Mouse (Mus musculus) gonadal fat pad, adult 2 months (tissue): ENCODE results near the gene Ovca2. TPM values are rescaled to one million over a fixed set of nuclear protein-coding genes. Genes with fewer than 3 reads are reported as not detected.

Experiments
- DNase-seq: peaks from one replicate; pipeline ENCODE4 v3.0.0-alpha.2; 2012; ENCODE audit warnings: low read depth
- polyA plus RNA-seq: library from polyadenylated mRNA; depleted of rRNA; stranded (reverse); fragments of >200 nt; gene quantifications from 2 replicates; pipeline ENCODE4 v1.2.3, GENCODE M21; 2012

The Ovca2 gene
- polyA plus RNA-seq, 1 experiment = 22.0 TPM

DNA sequence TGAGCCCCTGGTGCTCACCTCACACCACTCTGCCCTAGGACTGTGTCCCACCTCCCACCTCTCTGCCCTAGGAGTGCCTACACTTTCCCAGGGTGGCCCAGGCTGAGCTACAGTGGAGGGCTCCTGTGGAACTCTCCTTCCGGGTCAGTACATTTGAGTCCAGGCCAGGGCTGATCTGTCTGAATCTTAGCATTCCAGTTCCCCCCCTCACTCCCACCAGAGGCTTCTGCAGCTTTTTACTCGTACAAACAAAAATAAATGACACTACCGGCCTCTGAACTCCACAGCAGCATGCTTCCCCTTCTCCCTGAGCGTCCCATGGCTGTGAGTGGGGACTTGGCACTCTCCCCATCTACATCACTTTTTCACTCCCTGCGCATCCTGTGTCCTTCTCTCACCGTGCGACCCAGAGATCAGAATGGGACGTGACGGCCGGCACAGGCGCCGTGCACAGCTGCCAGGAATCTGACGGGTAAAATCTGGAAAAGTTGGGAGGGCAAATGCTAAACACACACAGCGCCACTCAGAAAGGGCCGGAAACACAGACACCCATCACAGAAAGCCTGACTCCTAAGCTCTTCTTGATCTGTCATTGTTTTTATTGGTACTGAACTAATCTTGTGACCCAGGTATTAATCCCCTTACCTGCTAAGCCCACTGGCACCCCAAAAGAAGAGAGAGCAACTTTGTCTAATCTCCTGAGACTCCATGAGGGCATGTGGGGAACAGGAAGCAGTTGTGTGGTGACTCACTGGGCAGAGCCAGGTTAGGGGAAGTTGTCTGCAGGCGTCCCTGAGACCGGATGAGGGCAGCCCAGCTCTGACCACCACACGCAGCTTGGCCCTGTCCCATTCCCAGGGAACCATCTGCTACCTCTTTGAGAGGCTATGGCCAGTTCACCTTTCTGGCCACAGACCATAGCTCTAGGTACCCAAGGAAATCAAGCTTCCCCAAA is 25.8 kb downstream of the Ovca2 start:
- DNase-seq = no peak

DNA sequence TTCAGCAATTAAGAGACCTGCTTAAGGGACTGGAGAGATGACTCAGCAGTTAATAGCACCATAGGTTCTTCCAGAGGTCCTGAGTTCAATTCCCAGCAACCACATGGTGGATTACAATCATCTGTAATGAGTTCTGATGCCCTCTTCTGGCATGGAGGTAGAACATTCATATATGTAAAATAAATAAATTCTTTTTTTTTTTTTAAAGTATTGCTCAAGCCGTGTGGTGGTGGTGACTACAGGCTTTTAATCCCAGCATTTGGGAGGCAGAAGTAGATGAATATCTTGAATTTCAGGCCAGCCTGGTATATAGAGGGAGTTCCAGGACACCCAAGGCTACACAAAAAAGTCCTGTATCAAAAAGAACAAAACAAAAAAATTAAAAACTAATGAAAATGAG is 28.3 kb downstream of the Ovca2 start:
- no peak for DNase-seq

GRCm38 (mm10) chr11:75148332-75149035 is 30.2 kb downstream of the Ovca2 start:
- no peak for DNase-seq

DNA sequence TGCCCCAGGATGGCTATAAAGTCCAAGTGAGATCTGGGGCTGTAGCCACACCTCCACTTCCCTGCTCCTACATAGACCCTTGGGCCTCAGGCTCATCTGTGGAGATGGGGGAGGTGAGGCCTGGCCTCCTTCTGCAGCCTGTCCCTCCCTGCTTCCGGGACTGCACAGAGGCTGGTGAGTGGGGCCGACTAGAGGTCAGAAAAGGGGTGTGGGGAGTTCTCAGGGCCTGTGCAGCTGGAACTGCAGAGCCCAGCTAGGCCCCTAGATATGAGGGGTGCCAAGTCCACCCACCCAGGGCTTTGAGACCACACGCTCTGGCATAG is 30.8 kb downstream of the Ovca2 start:
- DNase-seq = no peak

- no peak for DNase-seq
Measured at GRCm38 (mm10) chr11:75147106-75147845, 31.4 kb downstream of the Ovca2 start.

GRCm38 (mm10) chr11:75145841-75146240 is 32.8 kb downstream of the Ovca2 start:
- no peak for DNase-seq

DNA sequence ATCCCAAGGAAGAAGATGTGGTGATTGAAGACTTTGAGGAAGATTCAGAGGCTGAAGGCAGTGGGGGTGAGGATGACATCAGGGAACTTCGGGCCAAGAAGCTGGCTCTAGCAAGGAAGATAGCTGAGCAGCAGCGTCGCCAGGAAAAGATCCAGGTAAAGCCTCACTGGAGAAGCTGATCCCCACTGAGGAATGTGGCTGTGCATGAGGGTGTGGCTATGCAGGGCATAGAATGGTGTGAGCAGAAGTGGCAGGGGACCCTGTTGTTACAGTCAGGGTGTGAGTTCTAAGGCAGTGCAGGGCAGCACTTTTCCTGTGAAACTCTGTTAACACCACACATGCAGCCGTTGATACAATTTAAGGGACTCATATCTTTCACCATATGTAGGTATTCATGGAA is 35.9 kb downstream of the Ovca2 start:
- DNase-seq = no peak

DNA sequence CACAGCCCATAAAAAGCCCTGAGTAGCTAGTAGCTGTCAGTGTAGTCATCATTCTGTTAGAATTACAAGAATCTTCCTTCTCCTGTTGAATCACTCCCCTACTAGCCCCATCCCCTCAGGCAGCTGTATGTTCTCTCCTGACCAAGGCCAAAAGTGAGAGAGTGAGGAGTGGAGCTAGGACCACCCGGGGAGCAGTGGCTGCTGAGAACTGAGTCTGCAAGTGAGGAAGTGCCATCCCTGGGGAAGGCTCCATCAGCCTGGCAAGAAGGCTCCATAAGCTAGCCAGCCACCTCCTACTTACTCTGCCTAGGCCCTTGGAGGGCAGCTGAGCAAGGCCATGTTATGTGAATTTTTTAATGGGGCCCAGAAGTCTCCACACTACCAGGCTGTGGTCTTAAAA is 36.7 kb downstream of the Ovca2 start:
- DNase-seq = no peak

DNA sequence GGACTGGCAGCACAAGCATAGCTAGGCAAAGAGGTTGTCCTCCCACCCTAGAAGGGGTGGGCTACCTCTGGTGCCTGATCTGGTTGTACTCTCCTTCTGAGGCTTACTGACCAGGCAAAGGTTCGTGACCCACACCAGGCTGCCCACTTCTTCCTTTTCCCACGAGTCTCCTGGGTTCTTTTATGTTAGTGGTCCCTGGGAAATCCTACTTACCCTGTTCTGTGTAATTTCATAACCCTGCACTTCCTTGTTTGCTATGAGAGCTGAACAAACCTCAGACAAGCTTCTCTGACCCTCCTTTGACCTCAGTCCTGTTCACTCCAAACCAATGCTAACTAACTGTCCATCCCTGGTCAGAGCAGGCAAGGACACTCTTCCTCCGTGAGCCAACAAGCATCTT is 37.6 kb downstream of the Ovca2 start:
- DNase-seq = no peak

- no peak for DNase-seq
Measured at GRCm38 (mm10) chr11:75140431-75140830, 38.2 kb downstream of the Ovca2 start.

DNA sequence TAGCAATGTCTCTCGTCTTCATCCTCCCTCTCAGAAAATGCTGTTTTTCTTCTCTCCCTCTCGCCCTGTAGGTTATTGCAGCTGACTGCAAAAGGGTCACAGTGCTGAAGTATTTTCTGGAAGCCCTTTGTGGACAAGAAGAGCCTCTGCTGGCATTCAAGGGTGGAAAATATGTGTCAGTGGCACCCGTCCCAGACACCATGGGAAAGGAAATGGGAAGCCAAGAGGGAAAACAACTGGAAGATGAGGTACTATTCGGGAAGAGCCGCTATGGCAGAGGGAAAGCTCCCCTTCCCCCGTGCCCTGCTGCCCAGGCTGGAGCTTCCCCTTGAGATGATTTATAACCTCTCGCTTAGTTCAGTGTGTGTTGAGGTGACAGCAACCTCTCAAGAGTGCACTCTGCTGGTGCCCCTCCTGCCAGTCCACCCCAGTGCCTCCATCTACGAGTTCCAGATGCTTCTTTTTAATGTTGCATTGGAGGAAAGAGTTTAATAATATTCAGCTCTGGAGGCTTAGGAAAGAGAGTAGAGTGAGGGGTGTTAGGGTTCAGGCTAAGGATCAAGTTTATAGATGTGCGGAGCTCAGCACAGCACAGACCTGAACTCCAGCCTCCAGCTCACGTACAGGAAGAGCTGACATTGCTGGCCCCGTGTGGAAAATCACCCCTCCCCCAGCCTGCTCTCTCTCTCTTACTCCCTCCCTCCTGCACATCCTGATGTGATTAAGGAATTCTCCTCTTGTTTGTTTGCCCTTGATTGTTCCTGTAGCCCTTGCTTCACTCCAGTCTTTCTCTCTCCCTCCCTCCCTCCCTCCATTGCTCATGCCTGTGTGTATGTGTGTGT is 39.3 kb downstream of the Ovca2 start:
- DNase-seq = no peak

DNA sequence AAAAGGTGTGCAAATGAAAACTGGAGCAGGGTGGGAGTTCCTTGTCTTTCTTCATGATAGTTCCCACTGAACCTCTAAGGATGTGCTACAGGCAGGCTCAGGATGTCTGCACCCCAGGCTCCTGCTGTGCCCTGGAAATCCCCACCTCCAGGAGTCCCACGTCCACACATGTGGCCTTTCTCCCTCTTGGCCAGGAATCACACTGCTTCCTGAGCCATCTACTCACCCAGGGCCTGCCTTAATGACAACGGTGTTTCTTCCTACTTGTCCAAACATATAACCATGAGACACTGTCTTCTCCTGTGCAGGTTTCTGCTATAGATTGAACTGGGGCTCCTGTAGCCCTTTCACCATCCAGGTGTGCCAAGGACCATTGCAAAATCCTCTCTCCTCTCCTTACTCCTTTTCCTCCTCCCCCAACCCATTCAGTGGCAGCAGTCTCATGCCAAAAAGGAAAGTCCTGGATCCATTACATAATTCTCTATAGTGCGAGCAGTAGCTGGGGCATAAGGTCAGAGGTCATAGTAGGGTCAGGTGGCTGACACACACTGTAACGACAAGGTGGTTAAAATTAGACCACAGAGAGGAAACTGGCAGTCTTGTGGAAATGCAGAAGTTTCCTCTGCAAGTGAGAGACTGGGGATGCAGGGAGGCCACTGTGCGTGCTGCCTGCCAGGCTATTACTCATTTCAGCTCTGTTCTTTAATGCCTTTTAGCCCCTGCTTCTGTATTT is 41.8 kb downstream of the Ovca2 start:
- DNase-seq = peak; percentile 77

GRCm38 (mm10) chr11:75135358-75135757 is 43.3 kb downstream of the Ovca2 start:
- DNase-seq = no peak

- DNase-seq = no peak
Measured at GRCm38 (mm10) chr11:75134485-75135068, 44.1 kb downstream of the Ovca2 start.

DNA sequence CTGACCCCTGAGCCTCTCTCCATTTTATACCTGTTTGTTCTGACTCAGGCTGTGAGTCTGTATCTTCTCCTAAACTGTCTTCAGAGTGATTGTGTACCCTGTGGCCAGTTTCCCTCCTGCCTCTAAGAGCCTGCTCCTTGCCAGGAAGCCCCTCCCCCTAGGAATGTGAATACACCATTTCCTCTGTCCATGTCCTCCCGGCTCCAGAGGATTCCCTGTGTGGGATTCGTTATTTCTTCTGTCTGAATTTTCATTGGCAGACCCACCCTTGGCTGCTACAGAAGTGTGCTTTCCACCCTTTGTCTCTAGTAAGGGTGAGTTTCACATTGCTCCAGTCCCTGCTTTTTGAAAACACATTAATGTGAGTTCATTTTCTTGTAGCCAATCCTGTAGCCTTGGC is 44.7 kb downstream of the Ovca2 start:
- DNase-seq = no peak

DNA sequence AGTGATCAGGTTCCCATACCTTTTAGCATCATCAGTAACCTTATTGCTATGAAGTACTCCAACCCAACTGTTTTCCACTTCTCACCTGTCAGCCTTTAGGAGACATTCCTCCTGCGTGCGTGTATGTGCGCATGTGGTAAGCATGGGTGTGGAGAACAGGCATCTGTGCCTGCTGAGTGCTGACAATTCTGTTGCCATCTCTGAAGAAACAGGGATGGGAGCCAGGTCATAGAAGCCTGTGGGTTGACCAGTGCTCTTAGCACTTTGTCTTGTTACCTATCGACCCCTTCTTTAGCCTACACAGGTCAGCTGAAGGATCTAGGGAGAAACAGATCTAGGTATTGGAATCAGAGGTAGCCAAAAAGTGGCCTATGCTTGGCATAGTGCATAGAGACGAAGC is 45.2 kb downstream of the Ovca2 start:
- DNase-seq = no peak

DNA sequence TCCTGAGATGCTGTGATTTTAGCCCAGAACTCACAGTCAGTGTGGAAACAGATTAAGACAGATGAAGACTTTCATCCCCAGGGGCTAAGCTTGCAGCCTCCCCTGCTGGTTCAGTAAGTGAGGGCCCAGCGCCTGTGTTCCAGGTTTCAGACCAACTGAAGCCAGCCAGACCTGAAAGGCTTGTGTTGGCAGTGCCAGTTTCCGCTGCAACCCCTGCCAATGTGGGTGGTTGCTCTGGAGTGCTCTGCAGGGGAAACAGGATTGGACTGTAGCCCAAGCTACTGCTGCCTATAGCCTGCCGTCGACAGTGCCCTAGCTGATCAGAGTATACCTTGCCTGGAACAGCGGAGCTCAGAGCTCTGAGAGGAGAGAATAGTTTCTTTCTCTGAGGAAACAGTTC is 46.4 kb downstream of the Ovca2 start:
- DNase-seq = peak; percentile 76

GRCm38 (mm10) chr11:75131300-75131699 is 47.3 kb downstream of the Ovca2 start:
- DNase-seq = no peak

GRCm38 (mm10) chr11:75129481-75129880 is 49.2 kb downstream of the Ovca2 start:
- DNase-seq = no peak

DNA sequence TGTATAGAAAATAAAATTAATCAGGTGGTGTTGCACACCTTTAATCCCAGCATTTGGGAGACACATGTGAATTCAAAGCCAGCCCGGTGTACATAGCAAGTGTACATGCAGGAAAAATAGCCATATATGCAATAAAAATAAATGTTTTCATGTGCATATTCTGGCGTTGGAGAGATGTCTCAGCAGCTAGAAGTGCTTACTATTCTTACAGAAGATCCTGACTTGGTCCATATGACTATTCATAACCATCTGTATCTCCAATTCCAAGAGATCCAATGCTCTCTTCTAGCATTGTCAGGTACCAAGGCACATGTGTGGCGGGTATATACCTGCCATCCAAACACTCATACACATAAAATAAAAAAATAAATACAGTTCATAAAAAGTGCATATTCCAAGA is 52.3 kb downstream of the Ovca2 start:
- no peak for DNase-seq
